In the genomic region with DNA sequence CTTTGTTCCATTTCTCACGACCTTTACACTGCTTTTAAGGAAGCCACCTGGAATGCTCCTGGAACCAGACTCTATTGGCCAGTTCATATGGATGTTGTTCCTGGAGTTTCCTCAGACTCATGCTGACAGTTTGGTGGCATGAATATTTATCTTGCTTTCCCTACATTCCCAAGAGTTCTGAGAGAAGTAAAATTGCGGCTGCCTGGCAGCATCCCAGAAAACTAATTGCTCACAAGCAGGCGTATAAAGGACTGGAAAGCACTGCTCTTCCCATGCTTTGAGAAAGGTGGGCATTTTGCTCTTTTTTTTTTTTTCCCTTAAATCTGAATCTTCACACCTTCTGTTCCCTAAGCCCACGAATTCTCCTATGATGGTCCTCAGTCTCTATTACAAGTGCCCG, we compare ENCODE assay signal across 16 mouse cellular contexts.
DNase-seq lines count a peak whose midpoint lies in the region; ATAC-seq and TF ChIP-seq lines count a peak whose summit lies in the region.
"Had no signal": no experiment of that assay in that cellular context is flagged by ENCODE, and none has a peak within 500 bp of the region (broad histone marks: within the 10 kb centered on the region; RNA-seq: fewer than 3 reads in every experiment).

No protein-coding gene starts in this region.

- no peaks in the 10 kb centered on the region for H3K27me3 ChIP-seq in lung, embryonic 14.5 days (ENCODE audit: insufficient read depth, low read length)
- H3K27me3 ChIP-seq: heart, embryonic 15.5 days; hindbrain, embryonic 13.5 days; limb, embryonic 15.5 days; neural tube, embryonic 13.5 days had no signal

- H3K4me1 ChIP-seq in lung, embryonic 14.5 days (ENCODE audit: insufficient read depth): no peaks in the 10 kb centered on the region
- H3K4me1 ChIP-seq: heart, embryonic 15.5 days; limb, embryonic 15.5 days had no signal

- no peaks in the 10 kb centered on the region for H3K36me3 ChIP-seq in lung, embryonic 14.5 days (ENCODE audit: insufficient read depth)
- H3K36me3 ChIP-seq: heart, embryonic 15.5 days; hindbrain, embryonic 13.5 days; limb, embryonic 15.5 days; neural tube, embryonic 13.5 days had no signal

- no peak overlapping the region for H3K4me3 ChIP-seq in lung, embryonic 14.5 days (ENCODE audit: low read depth, low read length)
- H3K4me3 ChIP-seq: heart, embryonic 15.5 days; hindbrain, embryonic 13.5 days; limb, embryonic 15.5 days; neural tube, embryonic 13.5 days had no signal

- 55% methylated on average over 5 of the region's 5 CpGs for WGBS in lung, embryonic 14.5 days

- no peak for TF ChIP-seq CTCF in lung, embryonic 14.5 days (IDR thresholded peaks at IDR 0.05; ENCODE audit: low read depth)

- H3K9ac ChIP-seq in lung, embryonic 14.5 days: no peak overlapping the region
- H3K9ac ChIP-seq: heart, embryonic 15.5 days; hindbrain, embryonic 13.5 days; limb, embryonic 15.5 days; neural tube, embryonic 13.5 days had no signal

- ATAC-seq in frontal cortex, adult (ENCODE audit: low TSS enrichment): peak; percentile 47; the same call in 1 of the 2 replicates
- ATAC-seq in lung, embryonic 14.5 days (ENCODE audit: insufficient read depth): no peak

- DNase-seq in frontal cortex, postnatal 25 days (ENCODE audit: low spot score in 2 of 2): no peak
- DNase-seq in lung, embryonic 14.5 days: peak; percentile 2
- DNase-seq in lung, postnatal 10 days: no peak
- DNase-seq in left cerebral cortex, postnatal 25 days (ENCODE audit: low spot score in 2 of 2): peak; percentile 9 to 64
- DNase-seq in adrenal gland, postnatal 4 days (ENCODE audit: low spot score in 2 of 2): no peak
- DNase-seq in ovary, postnatal 36 days (ENCODE audit: low spot score): no peak
- DNase-seq: adrenal gland, postnatal 14 days; cerebellum, adult 11 months; kidney, adult 11 months; lung, adult 18-20 months; thymus, postnatal 14 days had no signal

- no peak overlapping the region for H3K27ac ChIP-seq in lung, embryonic 14.5 days (ENCODE audit: low read depth)
- H3K27ac ChIP-seq: heart, embryonic 15.5 days; hindbrain, embryonic 13.5 days; limb, embryonic 15.5 days; neural tube, embryonic 13.5 days had no signal

- intact Hi-C loops in left cerebral cortex, postnatal 25 days (cut with DNase I): no loop called here

- no peaks in the 10 kb centered on the region for H3K9me3 ChIP-seq in lung, embryonic 14.5 days (ENCODE audit: low read depth, low read length)
- H3K9me3 ChIP-seq: heart, embryonic 15.5 days; hindbrain, embryonic 13.5 days; limb, embryonic 15.5 days; neural tube, embryonic 13.5 days had no signal

- no peak overlapping the region for H3K4me2 ChIP-seq in lung, embryonic 14.5 days
- H3K4me2 ChIP-seq: heart, embryonic 15.5 days; hindbrain, embryonic 13.5 days; limb, embryonic 15.5 days; neural tube, embryonic 13.5 days had no signal

Comparison
In these comparisons a context has a peak if more than half of its experiments do, and no peak if none do; other contexts are left out.
1. DNase-seq: peak in lung, embryonic 14.5 days (single experiment) and left cerebral cortex, postnatal 25 days (2 of 2); none in frontal cortex, postnatal 25 days (0 of 2), lung, postnatal 10 days (single experiment), adrenal gland, postnatal 4 days (0 of 2) and ovary, postnatal 36 days (single experiment).